Mouse (Mus musculus) neural tube, embryonic 14.5 days (tissue): ENCODE results near the gene Osm. TPM values are rescaled to one million over a fixed set of nuclear protein-coding genes. Genes with fewer than 3 reads are reported as not detected.

ENCODE experiments used
- ATAC-seq: fragments of 200-750 bp; cut with Nextera tagmentation; 2 replicates; pipeline ENCODE4 v1.8.0; 2017; ENCODE audit warnings: low read depth, mild to moderate bottlenecking, moderate TSS enrichment, moderate library complexity
- H3K27ac ChIP-seq: fragments of 300-500 bp; sonication (generic); 2 replicates; pipeline ENCODE4 v1.5.1; 2014; ENCODE audit warnings: low read depth, mild to moderate bottlenecking, control low read depth, low read length, moderate library complexity, mixed read lengths
- H3K27me3 ChIP-seq: fragments of 300-500 bp; sonication (generic); 2 replicates; pipeline ENCODE4 v1.6.1; 2014; ENCODE audit warnings: low read length; ENCODE audit not compliant: control insufficient read depth, insufficient read depth
- H3K36me3 ChIP-seq: fragments of 300-500 bp; sonication (generic); 2 replicates; pipeline ENCODE4 v1.6.1; 2014; ENCODE audit warnings: low read length, mixed read lengths; ENCODE audit not compliant: control insufficient read depth, insufficient read depth
- H3K4me1 ChIP-seq: fragments of 300-500 bp; sonication (generic); 2 replicates; pipeline ENCODE4 v1.6.1; 2014; ENCODE audit warnings: low read length; ENCODE audit not compliant: control insufficient read depth, insufficient read depth
- H3K4me2 ChIP-seq: fragments of 300-500 bp; sonication (generic); 2 replicates; pipeline ENCODE4 v1.6.1; 2014; ENCODE audit warnings: mild to moderate bottlenecking, low read depth, low read length, control low read depth
- H3K4me3 ChIP-seq: fragments of 300-500 bp; sonication (generic); 2 replicates; pipeline ENCODE4 v1.5.1; 2014; ENCODE audit warnings: low read depth, low read length, control low read depth, mixed read lengths
- H3K9ac ChIP-seq: fragments of 300-500 bp; sonication (generic); replicated peaks from 2 replicates; pipeline ENCODE4 v1.6.1; 2014; ENCODE audit warnings: low read depth, mild to moderate bottlenecking, control low read depth, low read length, mixed read lengths
- H3K9me3 ChIP-seq: fragments of 300-500 bp; sonication (generic); 2 replicates; pipeline ENCODE4 v1.6.1; 2016; ENCODE audit warnings: low read length; ENCODE audit not compliant: control insufficient read depth
- WGBS: fragments of 180-500 bp; shearing (Covaris S2); extraction: QIAGEN DNeasy Blood & Tissue Kit; methylation state at CpG from one replicate; pipeline ENCODE4 v1.1.7; 2014; 5-methylcytosine and 5-hydroxymethylcytosine counted together
- polyA plus RNA-seq: library from polyadenylated mRNA; unstranded; fragments of >200 nt; fragmentation: Nextera tagmentation; extraction: Ambion mirVana; gene quantifications from 2 replicates; pipeline ENCODE4 v1.2.1, GENCODE M21; 2014

Osm gene
- polyA plus RNA-seq, 1 experiment from 2014 or later: 0.12 TPM

- H3K27me3 ChIP-seq: peaks cover 13% of the 10 kb centered on the region; the same call in 1 of the 2 replicates
- WGBS: 67% methylated on average over 9 of the region's 9 CpGs
- peaks cover 4% of the 10 kb centered on the region; the same call in 1 of the 2 replicates for H3K36me3 ChIP-seq
- no peak overlapping the region for H3K4me2 ChIP-seq
- H3K9ac ChIP-seq: no peak overlapping the region
- H3K4me3 ChIP-seq: no peak overlapping the region
- no peak for ATAC-seq
- no peaks in the 10 kb centered on the region for H3K9me3 ChIP-seq
- H3K27ac ChIP-seq: no peak overlapping the region
- H3K4me1 ChIP-seq: peaks cover 3% of the 10 kb centered on the region; the same call in 1 of the 2 replicates
Observed at GRCm38 (mm10) chr11:4219908-4220307, 16.3 kb upstream of the Osm start.

GRCm38 (mm10) chr11:4220443-4221400 is 15.5 kb upstream of the Osm start:
- Histone ChIP-seq H3K9ac (no peak overlapping the region), H3K9me3 (no peaks in the 10 kb centered on the region), H3K27ac (no peak overlapping the region), H3K36me3 (no peaks in the 10 kb centered on the region), H3K27me3 (peaks cover 13% of the 10 kb centered on the region; the same call in 1 of the 2 replicates), H3K4me2 (no peak overlapping the region), H3K4me3 (no peak overlapping the region), H3K4me1 (peaks cover 3% of the 10 kb centered on the region; the same call in 1 of the 2 replicates)
- 49% methylated on average over 28 of the region's 28 CpGs for WGBS
- peak; percentile 15; the same call in 1 of the 2 replicates for ATAC-seq

GRCm38 (mm10) chr11:4222046-4222950 is 13.9 kb upstream of the Osm start:
- 85% methylated on average over 17 of the region's 17 CpGs for WGBS
- no peak overlapping the region for H3K9ac ChIP-seq

GRCm38 (mm10) chr11:4223393-4224188 is 12.6 kb upstream of the Osm start:
- H3K4me1 ChIP-seq: no peaks in the 10 kb centered on the region
- H3K27me3 ChIP-seq: 0 out of 2 replicates have a peak, but pooled peaks cover under 1% of the 10 kb centered on the region
- no peaks in the 10 kb centered on the region for H3K9me3 ChIP-seq
- H3K27ac ChIP-seq: no peak overlapping the region
- H3K4me3 ChIP-seq: no peak overlapping the region
- no peak overlapping the region for H3K9ac ChIP-seq
- H3K4me2 ChIP-seq: no peak overlapping the region
- 45% methylated on average over 5 of the region's 7 CpGs for WGBS
- H3K36me3 ChIP-seq: no peaks in the 10 kb centered on the region
- ATAC-seq: no peak

More at GRCm38 (mm10) chr11:4222046-4222950, 13.9 kb upstream of the Osm start:
- no peaks in the 10 kb centered on the region for H3K36me3 ChIP-seq
- no peak for ATAC-seq
- peaks cover 13% of the 10 kb centered on the region; the same call in 1 of the 2 replicates for H3K27me3 ChIP-seq
- H3K4me2 ChIP-seq: no peak overlapping the region
- H3K9me3 ChIP-seq: no peaks in the 10 kb centered on the region
- H3K4me3 ChIP-seq: no peak overlapping the region
- no peak overlapping the region for H3K27ac ChIP-seq
- peaks cover 3% of the 10 kb centered on the region; the same call in 1 of the 2 replicates for H3K4me1 ChIP-seq

- H3K4me2 ChIP-seq: no peak overlapping the region
- ATAC-seq: no peak
- H3K9ac ChIP-seq: no peak overlapping the region
- 65% methylated on average over 2 of the region's 2 CpGs for WGBS
- H3K4me1 ChIP-seq: no peaks in the 10 kb centered on the region
- no peak overlapping the region for H3K27ac ChIP-seq
- no peaks in the 10 kb centered on the region for H3K27me3 ChIP-seq
- no peaks in the 10 kb centered on the region for H3K9me3 ChIP-seq
- no peaks in the 10 kb centered on the region for H3K36me3 ChIP-seq
- no peak overlapping the region for H3K4me3 ChIP-seq
Observed at GRCm38 (mm10) chr11:4224223-4224622, 12.0 kb upstream of the Osm start.

GRCm38 (mm10) chr11:4226569-4227325 is 9.5 kb upstream of the Osm start:
- ATAC-seq: no peak
- H3K4me2 ChIP-seq: no peak overlapping the region
- H3K27me3 ChIP-seq: no peaks in the 10 kb centered on the region

GRCm38 (mm10) chr11:4228463-4228862 is 7.8 kb upstream of the Osm start:
- H3K4me3 ChIP-seq: no peak overlapping the region
- no peaks in the 10 kb centered on the region for H3K36me3 ChIP-seq
- H3K9ac ChIP-seq: no peak overlapping the region
- no peaks in the 10 kb centered on the region for H3K27me3 ChIP-seq
- 50% methylated on average over 8 of the region's 8 CpGs for WGBS
- H3K4me2 ChIP-seq: no peak overlapping the region
- H3K9me3 ChIP-seq: no peaks in the 10 kb centered on the region
- H3K4me1 ChIP-seq: no peaks in the 10 kb centered on the region
- ATAC-seq: no peak
- H3K27ac ChIP-seq: no peak overlapping the region

More at GRCm38 (mm10) chr11:4226569-4227325, 9.5 kb upstream of the Osm start:
- Histone ChIP-seq H3K27ac (no peak overlapping the region), H3K9me3 (no peaks in the 10 kb centered on the region), H3K9ac (no peak overlapping the region), H3K4me3 (no peak overlapping the region), H3K36me3 (no peaks in the 10 kb centered on the region), H3K4me1 (no peaks in the 10 kb centered on the region)
- 81% methylated on average over 5 of the region's 5 CpGs for WGBS

GRCm38 (mm10) chr11:4229841-4230240 is 6.4 kb upstream of the Osm start:
- Histone ChIP-seq H3K9me3 (no peaks in the 10 kb centered on the region), H3K27me3 (no peaks in the 10 kb centered on the region), H3K9ac (no peak overlapping the region), H3K4me2 (no peak overlapping the region), H3K27ac (no peak overlapping the region), H3K4me3 (no peak overlapping the region), H3K36me3 (no peaks in the 10 kb centered on the region), H3K4me1 (no peaks in the 10 kb centered on the region)
- WGBS: 67% methylated on average over 4 of the region's 4 CpGs
- ATAC-seq: no peak
